In the genomic region with DNA sequence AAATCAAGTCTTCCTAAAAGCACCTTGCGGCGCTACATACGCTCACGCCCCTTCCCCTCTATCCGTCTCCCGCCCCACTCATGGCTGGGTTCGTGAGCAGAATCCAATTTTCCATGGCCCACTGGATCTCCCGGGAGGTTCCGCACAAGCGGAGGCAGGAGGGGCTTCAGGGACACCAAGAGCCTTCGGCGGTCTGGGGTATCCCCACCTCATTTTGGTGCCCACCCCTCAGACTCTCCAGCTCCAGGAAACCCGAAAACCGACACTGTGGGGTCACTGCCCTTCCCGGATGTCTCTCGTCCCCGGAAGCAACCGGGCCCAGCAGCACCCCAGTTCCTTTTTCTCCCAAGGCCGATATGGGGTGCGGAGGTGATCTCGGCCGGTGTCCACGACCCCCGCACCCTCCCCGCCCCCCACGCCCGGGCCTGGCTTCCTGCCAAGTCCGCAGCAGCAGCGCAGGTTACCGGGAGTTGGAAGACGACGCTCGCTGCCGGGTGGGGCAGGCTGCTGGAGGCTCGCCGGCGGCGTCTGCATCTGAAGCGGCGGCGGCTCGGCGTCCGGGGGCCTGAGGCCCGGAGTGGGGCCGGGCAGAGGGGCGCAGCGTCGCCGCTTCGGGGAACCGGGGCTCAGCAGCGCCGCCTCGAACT, we compare ENCODE assay signal across 8 mouse cellular contexts. TPM values are rescaled to one million over a fixed set of nuclear protein-coding genes. Genes with fewer than 3 reads are reported as not detected.
DNase-seq lines count a peak whose midpoint lies in the region; ATAC-seq and TF ChIP-seq lines count a peak whose summit lies in the region.

No protein-coding gene starts in this region.

- no peaks in the 10 kb centered on the region for H3K9me3 ChIP-seq in forebrain, postnatal 0 days (ENCODE audit: low read length)
- no peaks in the 10 kb centered on the region for H3K9me3 ChIP-seq in liver, postnatal 0 days (ENCODE audit: low read length)

- peak; percentile 63 for ATAC-seq in forebrain, postnatal 0 days
- peak; percentile 68 for ATAC-seq in liver, postnatal 0 days

- H3K27ac ChIP-seq in thymus, adult 2 months (ENCODE audit: control insufficient read depth, insufficient read depth, low read length): peak overlapping the region; percentile 26; the same call in 1 of the 2 replicates
- H3K27ac ChIP-seq in forebrain, postnatal 0 days (ENCODE audit: low read depth, low read length): peak overlapping the region; percentile 84
- peak overlapping the region; percentile 88 for H3K27ac ChIP-seq in liver, postnatal 0 days (ENCODE audit: low read depth)

- TF ChIP-seq POLR2A in thymus, adult 2 months (IDR thresholded peaks at IDR 0.05; ENCODE audit: control insufficient read depth, extremely low read depth, insufficient read depth, low read length, poor library complexity): no peak

- H3K4me3 ChIP-seq in thymus, adult 2 months (ENCODE audit: control insufficient read depth, insufficient read depth, low read length): peak overlapping the region; percentile 74
- H3K4me3 ChIP-seq in forebrain, postnatal 0 days (ENCODE audit: low read depth, low read length): peak overlapping the region; percentile 94
- peak overlapping the region; percentile 86 for H3K4me3 ChIP-seq in liver, postnatal 0 days (ENCODE audit: low read depth, low read length)

- under 1% methylated on average over 55 of the region's 55 CpGs for WGBS in thymus, adult 2 months
- 2% methylated on average over 55 of the region's 55 CpGs for WGBS in forebrain, postnatal 0 days
- under 1% methylated on average over 45 of the region's 55 CpGs for WGBS in liver, postnatal 0 days (ENCODE audit: insufficient replicate concordance)

- no peak for TF ChIP-seq EP300 in liver, postnatal 0 days (IDR thresholded peaks at IDR 0.05; ENCODE audit: low read depth)

- no peaks in the 10 kb centered on the region for H3K27me3 ChIP-seq in thymus, adult 2 months (ENCODE audit: control insufficient read depth, insufficient read depth, low read length)
- H3K27me3 ChIP-seq in forebrain, postnatal 0 days (ENCODE audit: insufficient read depth, low read length): no peaks in the 10 kb centered on the region
- H3K27me3 ChIP-seq in liver, postnatal 0 days (ENCODE audit: insufficient read depth, low read length): no peaks in the 10 kb centered on the region

- peak overlapping the region; percentile 75 for H3K9ac ChIP-seq in forebrain, postnatal 0 days
- H3K9ac ChIP-seq in liver, postnatal 0 days (replicated peaks): peak overlapping the region; percentile 91

- H3K4me2 ChIP-seq in forebrain, postnatal 0 days (ENCODE audit: low read depth): peak overlapping the region; percentile 63
- peak overlapping the region; percentile 87 for H3K4me2 ChIP-seq in liver, postnatal 0 days (ENCODE audit: low read depth, low read length)

- no peaks in the 10 kb centered on the region; the same call in 1 of the 2 replicates for H3K36me3 ChIP-seq in thymus, adult 2 months (ENCODE audit: control insufficient read depth, insufficient read depth, low read length)
- no peaks in the 10 kb centered on the region for H3K36me3 ChIP-seq in forebrain, postnatal 0 days (ENCODE audit: insufficient read depth)
- H3K36me3 ChIP-seq in liver, postnatal 0 days (replicated peaks; ENCODE audit: insufficient read depth, low read length): 0 out of 2 replicates have a peak, but pooled peaks cover 4% of the 10 kb centered on the region

- DNase-seq in cerebellum, adult 11-12 months: peak; percentile 64
- no peak for DNase-seq in cerebellum, postnatal 36 days
- DNase-seq in thymus, adult 2 months: no peak
- no peak for DNase-seq in thymus, postnatal 14 days
- DNase-seq in forebrain, postnatal 0 days: peak; percentile 61
- peak; percentile 29 for DNase-seq in kidney, adult 18-20 months
- DNase-seq in liver, postnatal 0 days: peak; percentile 72
- peak; percentile 63 for DNase-seq in right cerebral cortex, postnatal 4 days

- no peak for TF ChIP-seq CTCF in thymus, adult 2 months (IDR thresholded peaks at IDR 0.05; ENCODE audit: borderline replicate concordance, control insufficient read depth, extremely low read depth, insufficient read depth, low read length, poor library complexity)
- no peak for TF ChIP-seq CTCF in forebrain, postnatal 0 days (IDR thresholded peaks at IDR 0.05; ENCODE audit: low read depth)
- TF ChIP-seq CTCF in liver, postnatal 0 days (IDR thresholded peaks at IDR 0.05; ENCODE audit: low read depth): no peak

- peaks cover 14% of the 10 kb centered on the region for H3K4me1 ChIP-seq in thymus, adult 2 months (replicated peaks; ENCODE audit: control insufficient read depth, insufficient read depth, low read length)
- H3K4me1 ChIP-seq in forebrain, postnatal 0 days (ENCODE audit: insufficient read depth): peaks cover 4% of the 10 kb centered on the region; the same call in 1 of the 2 replicates
- H3K4me1 ChIP-seq in liver, postnatal 0 days (ENCODE audit: insufficient read depth): peaks cover 8% of the 10 kb centered on the region

RNA-seq across cellular contexts. Expression of gene Akirin1, which starts 0.5 kb away (rescaled TPM):
- polyA plus RNA-seq in thymus, adult 2 months (2012; rRNA removed): 56.4 and 71.7 TPM in 2 replicates
- total RNA-seq in forebrain, postnatal 0 days (2014; rRNA removed): 60.7 and 64.1 TPM in 2 replicates
- 65.9 and 69.0 TPM in 2 replicates for polyA plus RNA-seq in forebrain, postnatal 0 days (2015; fragmentation: Nextera tagmentation; extraction: Ambion mirVana)
- 21.2 and 22.7 TPM in 2 replicates for polyA plus RNA-seq in liver, postnatal 0 days (2015; fragmentation: Nextera tagmentation; extraction: Ambion mirVana)

RNA-seq across cellular contexts. Expression of gene Ndufs5, which starts 31.6 kb away (rescaled TPM):
- polyA plus RNA-seq in thymus, adult 2 months (2012; rRNA removed): 41.9 and 44.2 TPM in 2 replicates
- 161 and 279 TPM in 2 replicates for total RNA-seq in forebrain, postnatal 0 days (2014; rRNA removed)
- polyA plus RNA-seq in forebrain, postnatal 0 days (2015; fragmentation: Nextera tagmentation; extraction: Ambion mirVana): 536 and 634 TPM in 2 replicates
- polyA plus RNA-seq in liver, postnatal 0 days (2015; fragmentation: Nextera tagmentation; extraction: Ambion mirVana): 257 and 261 TPM in 2 replicates

RNA-seq across cellular contexts. Expression of gene Rhbdl2, which starts 38.1 kb away (rescaled TPM):
- 3.3 and 4.3 TPM in 2 replicates for polyA plus RNA-seq in thymus, adult 2 months (2012; rRNA removed)
- 0.48 and 0.54 TPM in 2 replicates for total RNA-seq in forebrain, postnatal 0 days (2014; rRNA removed)
- polyA plus RNA-seq in forebrain, postnatal 0 days (2015; fragmentation: Nextera tagmentation; extraction: Ambion mirVana): 0.73 and 0.86 TPM in 2 replicates
- polyA plus RNA-seq in liver, postnatal 0 days (2015; fragmentation: Nextera tagmentation; extraction: Ambion mirVana): not detected in 2 replicates

Comparison
In these comparisons a context has a peak if more than half of its experiments do, and no peak if none do; other contexts are left out.
1. DNase-seq: peak in cerebellum, adult 11-12 months (single experiment), forebrain, postnatal 0 days (single experiment), kidney, adult 18-20 months (single experiment), liver, postnatal 0 days (single experiment) and right cerebral cortex, postnatal 4 days (single experiment); none in cerebellum, postnatal 36 days (0 of 2), thymus, adult 2 months (single experiment) and thymus, postnatal 14 days (single experiment).
2. H3K27ac ChIP-seq: peak in every context shown above with its lines; median percentile 88 in liver, postnatal 0 days; 84 in forebrain, postnatal 0 days; 26 in thymus, adult 2 months.
3. Peak in every context shown above with its lines, with median percentiles within 50 percentile points of each other: H3K4me3 ChIP-seq.